Mouse (Mus musculus): ENCODE data around the gene Hikeshi.

- no peak for TF ChIP-seq CTCF (IDR thresholded peaks at IDR 0.05; ENCODE audit: borderline replicate concordance, extremely low read depth, insufficient read depth, insufficient read length)
- TF ChIP-seq POLR2A (IDR thresholded peaks at IDR 0.05; ENCODE audit: borderline replicate concordance, extremely low read depth, insufficient read depth, insufficient read length, poor library complexity, severe bottlenecking) = no peak
These were observed 17.4 kb downstream of the Hikeshi start for GRCm38 (mm10) chr7:89923441-89924180.

Measured in brain, embryonic 14.5 days (tissue).